In genomic region chr12:72962761-72963160, GRCm38 (mm10) we compare ENCODE assay signal across 36 mouse cellular contexts. TPM values are rescaled to one million over a fixed set of nuclear protein-coding genes. Genes with fewer than 3 reads are reported as not detected.
A peak's percentile ranks its signal among the peaks of the same experiment; 100 is the strongest.
DNase-seq lines count a peak whose midpoint lies in the region; ATAC-seq and TF ChIP-seq lines count a peak whose summit lies in the region.
"Had no signal": no experiment of that assay in that cellular context is flagged by ENCODE, and none has a peak within 500 bp of the region (broad histone marks: within the 10 kb centered on the region; RNA-seq: fewer than 3 reads in every experiment).

No protein-coding gene starts in this region.

- WGBS in intestine, postnatal 0 days: 67% methylated on average over 6 of the region's 6 CpGs
- 60% methylated on average over 6 of the region's 6 CpGs for WGBS in intestine, embryonic 15.5 days

- peak; percentile 64 for DNase-seq in ES-CJ7 (ENCODE audit: low read depth, low spot score)
- peak; percentile 63 for DNase-seq in R1 (ENCODE audit: low read depth, low spot score)
- no peak for DNase-seq in thymus, adult 18-20 months
- DNase-seq in heart, postnatal 10 days: no peak
- DNase-seq in lung, postnatal 25 days (ENCODE audit: low spot score): no peak
- DNase-seq: adrenal gland, adult 8-10 months; adrenal gland, postnatal 25 days; B cell, adult 2 months; cerebellum, adult 11-12 months; cerebellum, adult 8-10 months; cerebellum, postnatal 10 days; cerebellum, postnatal 36 days; embryo, embryonic 11 days; gastrocnemius, postnatal 25 days; heart, adult 18-20 months; heart, postnatal 36 days; kidney, adult 11 months had no signal

- H3K9me3 ChIP-seq in intestine, postnatal 0 days (ENCODE audit: control insufficient read depth): no peaks in the 10 kb centered on the region
- H3K9me3 ChIP-seq in intestine, embryonic 15.5 days: no peaks in the 10 kb centered on the region
- H3K9me3 ChIP-seq: embryonic facial prominence, embryonic 13.5 days; forebrain, embryonic 12.5 days; forebrain, embryonic 15.5 days; hindbrain, embryonic 10.5 days had no signal

- no peak overlapping the region for H3K4me3 ChIP-seq in intestine, postnatal 0 days (ENCODE audit: low read depth, low read length)
- H3K4me3 ChIP-seq in intestine, embryonic 15.5 days (replicated peaks): no peak overlapping the region
- H3K4me3 ChIP-seq: embryonic facial prominence, embryonic 10.5 days; embryonic facial prominence, embryonic 13.5 days; erythroblast, embryonic 14.5 days; forebrain, embryonic 12.5 days; forebrain, embryonic 15.5 days; hindbrain, embryonic 10.5 days had no signal

- 0 out of 2 replicates have a peak, but pooled peaks have one; percentile 13 for TF ChIP-seq CTCF in intestine, postnatal 0 days (IDR thresholded peaks at IDR 0.05; ENCODE audit: low read depth)

- ATAC-seq in intestine, postnatal 0 days: no peak
- no peak for ATAC-seq in intestine, embryonic 15.5 days
- ATAC-seq: activated CD4-positive, CD25-positive, alpha-beta regulatory T cell, adult 4 months; forebrain, embryonic 15.5 days; hindbrain, postnatal 0 days; inflammation-experienced regulatory T-cells, adult 6 months; Patski had no signal

- H3K9ac ChIP-seq in intestine, postnatal 0 days (ENCODE audit: low read depth, low read length): no peak overlapping the region
- H3K9ac ChIP-seq in intestine, embryonic 15.5 days: no peak overlapping the region
- H3K9ac ChIP-seq: embryonic facial prominence, embryonic 13.5 days; forebrain, embryonic 12.5 days; forebrain, embryonic 15.5 days; hindbrain, embryonic 14.5 days had no signal

- no peaks in the 10 kb centered on the region for H3K36me3 ChIP-seq in intestine, postnatal 0 days (ENCODE audit: control insufficient read depth, insufficient read depth)
- no peaks in the 10 kb centered on the region for H3K36me3 ChIP-seq in intestine, embryonic 15.5 days
- H3K36me3 ChIP-seq: embryonic facial prominence, embryonic 10.5 days; embryonic facial prominence, embryonic 13.5 days; forebrain, embryonic 12.5 days; forebrain, embryonic 15.5 days; hindbrain, embryonic 10.5 days had no signal

- intact Hi-C loops in heart, postnatal 10 days (cut with DNase I): no loop called here

- no peak overlapping the region for H3K4me2 ChIP-seq in intestine, postnatal 0 days (replicated peaks; ENCODE audit: low read depth)
- no peak overlapping the region for H3K4me2 ChIP-seq in intestine, embryonic 15.5 days (replicated peaks)
- H3K4me2 ChIP-seq: embryonic facial prominence, embryonic 13.5 days; forebrain, embryonic 12.5 days; forebrain, embryonic 15.5 days; heart, embryonic 11.5 days; hindbrain, embryonic 14.5 days had no signal

- H3K4me1 ChIP-seq in intestine, postnatal 0 days (replicated peaks; ENCODE audit: control insufficient read depth, insufficient read depth, low read length): no peaks in the 10 kb centered on the region
- no peaks in the 10 kb centered on the region for H3K4me1 ChIP-seq in intestine, embryonic 15.5 days (replicated peaks)
- H3K4me1 ChIP-seq: embryonic facial prominence, embryonic 10.5 days; embryonic facial prominence, embryonic 13.5 days; forebrain, embryonic 12.5 days; forebrain, embryonic 15.5 days; hindbrain, embryonic 10.5 days had no signal

- H3K27ac ChIP-seq in intestine, postnatal 0 days (ENCODE audit: low read depth, low read length): no peak overlapping the region
- no peak overlapping the region for H3K27ac ChIP-seq in intestine, embryonic 15.5 days
- H3K27ac ChIP-seq: embryonic facial prominence, embryonic 10.5 days; embryonic facial prominence, embryonic 13.5 days; forebrain, embryonic 12.5 days; forebrain, embryonic 15.5 days; hindbrain, embryonic 10.5 days; hindbrain, embryonic 14.5 days; hindbrain, postnatal 0 days had no signal

- no peaks in the 10 kb centered on the region for H3K27me3 ChIP-seq in intestine, postnatal 0 days (replicated peaks; ENCODE audit: control insufficient read depth, insufficient read depth, low read length)
- no peaks in the 10 kb centered on the region for H3K27me3 ChIP-seq in intestine, embryonic 15.5 days (replicated peaks)

RNA-seq across cellular contexts. Expression of gene 4930447C04Rik, which starts 22.2 kb away (rescaled TPM):
- 0.59 and 0.61 TPM in 2 replicates for polyA plus RNA-seq in intestine, postnatal 0 days (2015; fragmentation: Nextera tagmentation; extraction: Ambion mirVana)
- polyA plus RNA-seq in intestine, embryonic 15.5 days (2015; fragmentation: Nextera tagmentation; extraction: Ambion mirVana): 1.1 and 1.7 TPM in 2 replicates
- under 1 TPM; 0.67 to 0.79 TPM for total RNA-seq in heart, postnatal 10 days (2021)
- polyA plus RNA-seq: erythroblast, embryonic 14.5 days; inflammation-experienced regulatory T-cells, adult 6 months; Patski had no signal

RNA-seq across cellular contexts. Expression of gene Six6, which starts 23.1 kb away (rescaled TPM):
- polyA plus RNA-seq in intestine, postnatal 0 days (2015; fragmentation: Nextera tagmentation; extraction: Ambion mirVana): not detected in 2 replicates
- not detected in 2 replicates for polyA plus RNA-seq in intestine, embryonic 15.5 days (2015; fragmentation: Nextera tagmentation; extraction: Ambion mirVana)
- total RNA-seq in heart, postnatal 10 days (2021): not detected
- total RNA-seq: adrenal gland, adult 8-10 months; adrenal gland, postnatal 25 days; gastrocnemius, adult 8-10 months; gastrocnemius, postnatal 25 days; heart, adult 18-20 months; heart, postnatal 36 days; hindbrain, postnatal 0 days had no signal
- polyA plus RNA-seq: cortical plate, adult 2 months; embryonic facial prominence, embryonic 13.5 days; erythroblast, embryonic 14.5 days; gonadal fat pad, adult 2 months; heart, embryonic 11.5 days; heart, embryonic 14.5 days; heart, postnatal 0 days; hindbrain, embryonic 14.5 days; hindbrain, postnatal 0 days; inflammation-experienced regulatory T-cells, adult 6 months; Patski had no signal

Comparison
In these comparisons a context has a peak if more than half of its experiments do, and no peak if none do; other contexts are left out.
1. DNase-seq: peak in ES-CJ7 (single experiment) and R1 (single experiment); none in thymus, adult 18-20 months (0 of 2), heart, postnatal 10 days (0 of 2) and lung, postnatal 25 days (single experiment).